Mouse (Mus musculus) forebrain, embryonic 12.5 days (tissue): Measurements from ENCODE around the gene Arhgef26. TPM values are rescaled to one million over a fixed set of nuclear protein-coding genes. Genes with fewer than 3 reads are reported as not detected.
A peak's percentile ranks its signal among the peaks of the same experiment; 100 is the strongest.

Experiments used
- ATAC-seq: fragments of 200-750 bp; cut with Nextera tagmentation; 2 replicates; pipeline ENCODE4 v1.8.0; 2017; ENCODE audit warnings: moderate TSS enrichment; ENCODE audit not compliant: low FRiP score
- H3K27ac ChIP-seq: fragments of 300-500 bp; sonication (generic); 2 replicates; pipeline ENCODE4 v1.5.1; 2016; ENCODE audit warnings: mild to moderate bottlenecking
- H3K27me3 ChIP-seq: fragments of 300-500 bp; sonication (generic); 2 replicates; pipeline ENCODE4 v1.6.1; 2016; ENCODE audit warnings: mild to moderate bottlenecking
- H3K36me3 ChIP-seq: fragments of 300-500 bp; sonication (generic); replicated peaks from 2 replicates; pipeline ENCODE4 v1.6.1; 2016; ENCODE audit warnings: mild to moderate bottlenecking
- H3K4me1 ChIP-seq: fragments of 300-500 bp; sonication (generic); 2 replicates; pipeline ENCODE4 v1.6.1; 2016
- H3K4me2 ChIP-seq: fragments of 300-500 bp; sonication (generic); 2 replicates; pipeline ENCODE4 v1.6.1; 2016; ENCODE audit warnings: mild to moderate bottlenecking, moderate library complexity
- H3K4me3 ChIP-seq: fragments of 300-500 bp; sonication (generic); replicated peaks from 2 replicates; pipeline ENCODE4 v1.5.1; 2016; ENCODE audit warnings: mild to moderate bottlenecking
- H3K9ac ChIP-seq: fragments of 300-500 bp; sonication (generic); 2 replicates; pipeline ENCODE4 v1.6.1; 2016; ENCODE audit warnings: mild to moderate bottlenecking
- H3K9me3 ChIP-seq: fragments of 300-500 bp; sonication (generic); 2 replicates; pipeline ENCODE4 v1.6.1; 2016
- WGBS: fragments of 180-500 bp; shearing (Covaris S2); methylation state at CpG from one replicate; pipeline ENCODE4 v1.1.7; 2016; 5-methylcytosine and 5-hydroxymethylcytosine counted together
- polyA plus RNA-seq: library from polyadenylated mRNA; unstranded; fragments of >200 nt; fragmentation: Nextera tagmentation; extraction: Ambion mirVana; gene quantifications from 2 replicates; pipeline ENCODE4 v1.2.1, GENCODE M21; 2016

Gene Arhgef26
- polyA plus RNA-seq, 1 experiment from 2014 or later = 10.1 TPM

DNA sequence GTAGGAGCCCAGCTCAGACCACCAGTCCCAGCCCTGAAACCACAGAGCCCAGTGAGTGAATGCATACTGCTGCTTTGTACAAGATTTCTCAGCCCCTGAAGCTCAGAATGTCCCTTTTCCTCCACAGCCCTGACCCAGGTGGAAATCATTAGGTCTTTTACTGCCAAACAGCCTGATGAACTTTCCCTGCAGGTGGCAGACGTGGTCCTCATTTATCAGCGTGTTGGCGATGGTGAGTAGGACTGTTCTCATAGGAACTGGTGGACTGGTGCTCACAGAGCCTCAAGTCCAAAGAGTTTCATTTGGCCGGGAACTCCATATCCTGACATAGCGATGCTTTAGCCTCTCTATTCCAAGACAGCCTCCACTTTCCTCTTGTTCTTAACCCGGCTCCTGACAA lies 121.3 kb downstream of the Arhgef26 start:
- peaks cover 10% of the 10 kb centered on the region for H3K4me1 ChIP-seq
- no peak overlapping the region for H3K27ac ChIP-seq
- ATAC-seq = no peak
- H3K9ac ChIP-seq = no peak overlapping the region
- H3K9me3 ChIP-seq = no peaks in the 10 kb centered on the region
- 88% methylated on average over 6 of the region's 6 CpGs for WGBS
- no peak overlapping the region for H3K4me3 ChIP-seq
- peaks cover 39% of the 10 kb centered on the region for H3K36me3 ChIP-seq
- H3K4me2 ChIP-seq = no peak overlapping the region
- no peaks in the 10 kb centered on the region for H3K27me3 ChIP-seq

- H3K9ac ChIP-seq = no peak overlapping the region
Measured at GRCm38 (mm10) chr3:62464276-62464675, 126.1 kb downstream of the Arhgef26 start.

GRCm38 (mm10) chr3:62470179-62470578 lies 132.0 kb downstream of the Arhgef26 start:
- H3K36me3 ChIP-seq = peaks cover 74% of the 10 kb centered on the region
- no peak overlapping the region for H3K4me2 ChIP-seq
- H3K27ac ChIP-seq = no peak overlapping the region
- 86% methylated on average over 1 of the region's 1 CpGs for WGBS
- H3K9me3 ChIP-seq = no peaks in the 10 kb centered on the region
- no peaks in the 10 kb centered on the region for H3K27me3 ChIP-seq
- ATAC-seq = no peak
- H3K4me3 ChIP-seq = no peak overlapping the region
- H3K4me1 ChIP-seq = no peaks in the 10 kb centered on the region
- no peak overlapping the region for H3K9ac ChIP-seq

More at GRCm38 (mm10) chr3:62464276-62464675, 126.1 kb downstream of the Arhgef26 start:
- WGBS = 89% methylated on average over 3 of the region's 3 CpGs
- Histone ChIP-seq H3K9me3 (no peaks in the 10 kb centered on the region), H3K27me3 (no peaks in the 10 kb centered on the region), H3K4me3 (no peak overlapping the region), H3K4me2 (no peak overlapping the region), H3K4me1 (no peaks in the 10 kb centered on the region), H3K27ac (no peak overlapping the region), H3K36me3 (peaks cover 76% of the 10 kb centered on the region)
- no peak for ATAC-seq

DNA sequence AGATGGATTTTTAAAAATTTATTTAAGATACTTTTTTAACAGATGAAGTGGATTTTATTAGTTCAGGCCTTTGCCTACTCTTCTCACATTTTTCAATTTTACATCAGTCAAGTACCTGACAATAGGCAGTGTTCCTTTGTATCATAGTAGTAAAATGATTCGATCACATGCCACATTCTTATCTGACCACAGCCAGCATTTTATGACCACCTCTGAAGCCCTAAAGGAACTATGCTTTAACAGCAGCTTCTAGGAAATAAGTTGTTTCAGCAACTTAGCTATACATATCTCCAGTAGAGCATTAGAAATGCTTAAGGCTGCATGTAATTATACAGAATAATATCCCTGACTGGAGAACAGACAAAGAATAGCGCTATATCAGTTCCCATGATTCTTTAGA lies 146.2 kb downstream of the Arhgef26 start:
- Histone ChIP-seq H3K36me3 (peaks cover 54% of the 10 kb centered on the region), H3K4me2 (no peak overlapping the region), H3K4me1 (no peaks in the 10 kb centered on the region), H3K9ac (no peak overlapping the region), H3K27me3 (no peaks in the 10 kb centered on the region), H3K9me3 (no peaks in the 10 kb centered on the region), H3K27ac (no peak overlapping the region), H3K4me3 (no peak overlapping the region)
- no peak for ATAC-seq
- WGBS = 96% methylated on average over 2 of the region's 2 CpGs

GRCm38 (mm10) chr3:62492568-62492967 lies 154.4 kb downstream of the Arhgef26 start:
- Histone ChIP-seq H3K36me3 (peaks cover 61% of the 10 kb centered on the region), H3K9ac (no peak overlapping the region)
- WGBS = 87% methylated on average over 6 of the region's 6 CpGs

GRCm38 (mm10) chr3:62499327-62499726 lies 161.2 kb downstream of the Arhgef26 start:
- Histone ChIP-seq H3K27ac (no peak overlapping the region), H3K4me2 (no peak overlapping the region), H3K9me3 (no peaks in the 10 kb centered on the region), H3K4me1 (no peaks in the 10 kb centered on the region), H3K36me3 (peaks cover 46% of the 10 kb centered on the region), H3K4me3 (no peak overlapping the region), H3K9ac (no peak overlapping the region), H3K27me3 (no peaks in the 10 kb centered on the region)
- WGBS = 73% methylated on average over 4 of the region's 4 CpGs
- ATAC-seq = no peak

More at GRCm38 (mm10) chr3:62492568-62492967, 154.4 kb downstream of the Arhgef26 start:
- H3K27ac ChIP-seq = no peak overlapping the region
- no peaks in the 10 kb centered on the region for H3K4me1 ChIP-seq
- no peak overlapping the region for H3K4me3 ChIP-seq
- H3K9me3 ChIP-seq = no peaks in the 10 kb centered on the region
- ATAC-seq = no peak
- no peak overlapping the region for H3K4me2 ChIP-seq
- H3K27me3 ChIP-seq = no peaks in the 10 kb centered on the region

GRCm38 (mm10) chr3:62505166-62505900 lies 167.2 kb downstream of the Arhgef26 start:
- H3K36me3 ChIP-seq = peaks cover 10% of the 10 kb centered on the region
- peak overlapping the region; percentile 73 for H3K4me2 ChIP-seq
- no peaks in the 10 kb centered on the region for H3K9me3 ChIP-seq
- peak overlapping the region; percentile 95 for H3K9ac ChIP-seq
- no peak for ATAC-seq
- WGBS = 83% methylated on average over 5 of the region's 5 CpGs
- H3K4me3 ChIP-seq = peak overlapping the region; percentile 92
- peaks cover 14% of the 10 kb centered on the region for H3K4me1 ChIP-seq
- no peak overlapping the region for H3K27ac ChIP-seq
- H3K27me3 ChIP-seq = no peaks in the 10 kb centered on the region

GRCm38 (mm10) chr3:62506488-62507205 lies 168.5 kb downstream of the Arhgef26 start, which contains the start of gene Dhx36:
Gene Dhx36 (minus strand): TSS chr3:62507004.
- peak within 1 kb of the TSS; percentile 97 for H3K27ac ChIP-seq
- no peaks in the 10 kb centered on the region for H3K36me3 ChIP-seq
- no peaks in the 10 kb centered on the region for H3K9me3 ChIP-seq
- ATAC-seq = peak; percentile 99
- peak within 1 kb of the TSS; percentile 92 for H3K4me3 ChIP-seq
- H3K27me3 ChIP-seq = no peaks in the 10 kb centered on the region
- H3K9ac ChIP-seq = peak within 1 kb of the TSS; percentile 95
- WGBS = under 1% methylated on average over 58 of the region's 66 CpGs
- peak within 1 kb of the TSS; percentile 73 for H3K4me2 ChIP-seq
- H3K4me1 ChIP-seq = peaks cover 14% of the 10 kb centered on the region

- H3K9me3 ChIP-seq = no peaks in the 10 kb centered on the region
- H3K4me2 ChIP-seq = peak overlapping the region; percentile 73
- peaks cover 14% of the 10 kb centered on the region for H3K4me1 ChIP-seq
- H3K4me3 ChIP-seq = peak overlapping the region; percentile 92
- no peaks in the 10 kb centered on the region for H3K36me3 ChIP-seq
- no peak overlapping the region for H3K27ac ChIP-seq
- WGBS = 44% methylated on average over 5 of the region's 5 CpGs
- no peak overlapping the region for H3K9ac ChIP-seq
- ATAC-seq = 0 out of 2 replicates have a peak, but pooled peaks have one; percentile 31
- H3K27me3 ChIP-seq = no peaks in the 10 kb centered on the region
Measured at GRCm38 (mm10) chr3:62507206-62507647, 169.1 kb downstream of the Arhgef26 start.

Other genes starting within 250 kb of the Arhgef26 start
- 56.0 and 57.9 TPM in 2 replicates for gene Dhx36, start 168.7 kb downstream of the Arhgef26 start, polyA plus RNA-seq